Mouse (Mus musculus): Measurements from ENCODE around the gene Gm20869. TPM values are rescaled to one million over a fixed set of nuclear protein-coding genes. Genes with fewer than 3 reads are reported as not detected.

Gm20869 gene
- polyA plus RNA-seq (2012; rRNA removed) = not detected in 2 replicates

DNA sequence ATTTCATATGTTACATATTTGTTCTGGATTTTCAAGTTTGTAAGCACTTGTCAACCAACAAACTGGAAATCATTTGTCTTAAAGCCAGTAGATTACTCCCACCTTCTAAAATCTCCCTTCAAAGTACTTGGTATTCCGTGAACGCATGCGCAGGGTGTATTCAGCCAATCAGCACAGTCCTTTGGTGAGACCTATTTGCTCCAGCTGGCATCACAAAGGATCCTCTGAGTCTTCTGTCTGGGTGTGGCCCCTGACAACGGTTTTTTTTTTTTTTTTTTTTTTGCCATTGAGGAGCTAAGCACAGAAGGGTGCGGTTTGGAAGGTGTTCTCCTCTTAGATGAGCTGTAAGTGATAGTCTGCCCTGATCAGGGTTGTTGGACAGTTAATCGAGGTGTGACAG lies at the start of gene Gm20869:
Gene Gm20869, plus strand, starts transcription at position 301 of the 400 bp plus-strand sequence.

Other genes starting within 250 kb of the Gm20869 start
- gene Gm20870, start 222.6 kb downstream of the Gm20869 start, polyA plus RNA-seq (2012; rRNA removed) = not detected in 2 replicates

Data from liver, embryonic 18 days (tissue).